Mouse (Mus musculus): ENCODE results near the gene Spns1. TPM values are rescaled to one million over a fixed set of nuclear protein-coding genes. Genes with fewer than 3 reads are reported as not detected.
A peak's percentile ranks its signal among the peaks of the same experiment; 100 is the strongest.

Gene Spns1
- total RNA-seq, 2 experiments from 2014 or later = 24.8 to 25.8 TPM

DNA sequence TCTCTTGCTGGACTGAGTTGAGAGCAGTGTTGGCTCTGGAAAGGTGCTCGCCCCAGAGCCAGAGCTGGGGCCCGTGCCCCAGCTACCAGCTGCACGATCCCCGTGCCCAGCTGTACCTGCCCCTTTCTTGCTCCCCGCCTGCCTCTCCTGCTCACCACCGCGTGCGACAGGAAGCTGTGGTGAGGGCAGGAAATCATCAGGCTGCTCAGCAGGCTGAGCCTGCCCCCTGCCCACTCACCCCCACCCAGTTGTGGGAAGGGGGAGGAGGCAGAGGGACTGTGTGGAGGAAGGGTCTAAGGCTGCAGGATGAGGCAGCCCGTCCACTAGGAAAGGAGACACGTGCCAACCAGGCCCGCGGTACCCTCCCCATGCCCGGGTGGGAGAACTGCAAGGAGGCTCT is 7.9 kb downstream of the Spns1 start, which contains the start of gene Lat:
Gene Lat (minus strand): TSS at position 178 of the 400 bp plus-strand sequence.
- peak in 1 of 2 experiments; percentile 41 for DNase-seq

DNA sequence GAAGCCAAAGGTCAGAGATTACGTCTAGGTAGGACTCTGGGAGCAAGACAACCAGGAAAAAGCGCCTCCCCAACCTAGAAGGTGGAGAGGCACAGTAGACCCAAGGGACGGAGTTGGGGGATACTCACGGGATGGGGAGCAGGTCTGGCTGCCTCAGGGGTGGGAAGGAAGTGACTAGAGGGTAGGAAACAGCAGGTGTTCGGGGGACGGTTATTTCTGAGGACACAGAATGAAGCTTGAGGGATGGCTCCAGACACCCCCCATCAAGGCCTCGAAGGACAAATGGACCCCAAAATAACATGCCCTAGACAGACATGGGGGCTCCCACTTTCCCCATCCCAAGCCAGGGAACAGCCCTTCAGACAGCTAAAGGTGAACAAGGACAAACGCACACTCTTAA is 8.9 kb downstream of the Spns1 start:
- no peak for DNase-seq

DNA sequence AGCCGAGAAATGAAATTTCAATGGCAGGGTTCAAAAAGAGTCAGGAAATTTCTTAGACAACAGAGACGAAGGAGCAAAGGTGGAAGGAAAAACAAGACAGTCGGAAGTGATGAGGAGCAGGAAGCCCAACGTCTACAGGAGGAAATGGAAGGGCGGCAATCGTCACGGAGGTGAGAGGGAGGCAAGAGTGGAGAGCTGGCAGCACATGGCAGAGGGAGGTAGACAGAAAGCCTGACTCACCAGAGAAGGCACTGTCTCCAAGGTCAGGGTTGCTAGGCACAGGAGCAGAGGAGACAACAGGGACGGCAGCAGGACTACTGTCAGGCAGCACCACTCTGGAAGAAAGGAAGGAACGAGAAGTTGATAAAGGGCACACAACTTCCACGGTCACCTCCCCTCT is 9.6 kb downstream of the Spns1 start:
- DNase-seq = no peak

DNA sequence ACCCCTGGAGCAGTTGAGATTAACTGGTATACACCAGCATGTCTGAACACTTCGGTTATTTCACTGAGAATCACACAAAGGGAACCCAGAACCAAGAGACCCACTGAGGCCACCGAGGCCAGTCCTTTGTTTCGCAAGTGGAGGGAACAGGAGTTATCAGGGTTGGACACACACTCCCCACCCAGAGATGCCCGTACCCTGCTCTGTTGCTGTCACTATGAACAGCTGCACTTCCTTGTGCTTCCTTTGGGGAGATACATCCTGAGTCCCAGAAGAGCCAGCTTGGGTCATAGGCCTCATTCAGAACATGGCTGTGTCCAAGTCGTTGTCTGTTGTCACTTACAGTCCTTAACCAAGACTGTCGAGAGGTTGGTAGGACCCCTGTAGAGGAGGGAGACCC is 14.2 kb downstream of the Spns1 start:
- no peak for DNase-seq

DNA sequence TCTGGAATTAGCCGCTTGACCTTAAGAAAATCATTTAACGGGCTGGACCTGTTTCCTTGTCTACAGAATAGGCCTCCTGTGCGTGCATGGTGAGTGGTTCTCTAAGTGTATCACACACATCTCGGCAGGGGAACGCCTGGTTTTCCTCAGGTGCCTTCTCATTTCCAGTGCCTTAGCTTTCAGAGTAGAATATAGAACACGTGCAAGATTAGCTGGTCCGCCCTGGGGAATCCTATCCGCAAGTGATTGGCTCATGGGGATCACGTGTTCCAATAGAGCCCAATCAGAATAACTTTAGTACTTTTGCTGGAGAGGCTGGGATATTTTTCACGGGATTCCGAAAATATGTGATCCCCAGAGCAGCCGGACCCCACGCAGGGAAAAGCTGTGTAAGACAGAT is 18.2 kb downstream of the Spns1 start:
- DNase-seq = no peak

DNA sequence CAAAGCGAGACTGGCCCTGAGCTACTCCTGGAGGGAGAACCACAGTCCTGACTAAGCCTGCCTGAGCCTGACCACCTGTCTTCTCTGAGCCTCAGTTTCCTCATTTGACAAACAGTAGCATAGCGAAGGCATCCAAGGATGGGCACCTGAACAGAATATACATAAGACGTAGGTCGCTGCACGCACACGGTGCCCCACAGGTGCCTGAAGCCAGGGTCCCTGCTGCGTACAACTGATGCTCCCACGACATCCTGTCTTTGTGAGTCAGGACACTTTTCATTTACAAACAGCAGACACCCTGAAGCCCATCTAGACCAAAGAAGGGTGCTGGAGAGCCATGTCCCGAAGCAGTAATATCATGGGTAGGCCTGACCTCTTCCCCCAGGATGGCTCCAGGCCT is 18.8 kb downstream of the Spns1 start:
- no peak for DNase-seq

DNA sequence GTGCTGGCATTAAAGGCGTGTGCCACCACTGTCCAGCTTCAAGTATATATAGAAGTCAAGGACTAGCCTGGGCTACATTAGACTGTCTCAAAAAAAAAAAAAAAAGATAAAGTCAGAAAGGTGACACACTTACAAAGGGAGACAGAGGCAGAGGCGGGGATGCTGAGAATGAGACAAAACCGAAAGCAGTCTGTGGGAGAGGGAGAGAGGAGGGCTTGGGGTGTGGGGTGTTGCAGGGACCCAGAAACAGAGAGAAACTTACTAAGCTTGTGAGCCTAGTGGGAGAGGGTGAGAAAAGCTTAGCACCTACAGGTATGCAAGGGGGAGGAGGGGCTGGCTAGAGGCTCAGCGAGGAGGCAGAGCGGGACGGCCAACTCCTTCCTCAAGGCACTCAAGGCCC is 19.4 kb downstream of the Spns1 start:
- DNase-seq = no peak

DNA sequence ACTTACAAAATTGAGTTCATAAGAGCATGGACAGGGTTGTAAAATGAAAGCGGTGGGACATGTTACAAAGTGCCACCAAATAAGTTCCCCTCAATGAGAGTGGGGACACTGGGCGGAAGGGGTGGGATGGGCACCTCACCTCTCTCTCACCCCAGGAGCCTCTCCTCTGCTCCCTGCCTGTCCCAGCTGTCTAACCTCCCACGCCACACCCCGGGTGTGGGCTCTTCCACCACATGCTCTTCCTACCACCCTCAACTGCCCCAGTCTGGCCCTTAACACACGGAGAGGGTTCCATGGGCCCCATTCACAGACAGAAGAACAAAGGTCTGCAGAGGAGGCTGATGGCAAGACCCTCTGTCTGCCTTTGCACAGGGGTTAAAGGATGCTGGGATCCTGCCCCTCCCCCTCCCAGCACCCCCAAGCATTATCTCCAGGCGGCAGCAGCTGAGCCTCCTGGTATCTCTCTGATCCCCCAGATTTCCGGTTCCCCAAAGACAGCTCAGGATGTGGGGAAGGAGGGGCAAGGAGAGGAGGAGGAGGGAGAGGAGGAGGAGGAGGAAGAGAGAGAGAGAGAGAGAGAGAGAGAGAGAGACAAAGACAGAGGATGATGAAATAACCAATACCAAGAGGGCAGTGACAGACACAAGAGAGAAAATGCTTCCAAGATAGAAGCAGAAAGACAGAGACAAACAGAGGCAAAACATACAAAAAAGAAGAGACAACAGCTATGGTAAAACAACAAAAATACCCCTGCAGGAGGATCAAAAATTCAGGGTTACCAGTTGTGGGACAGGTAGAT is 20.3 kb downstream of the Spns1 start:
- no peak for DNase-seq

DNA sequence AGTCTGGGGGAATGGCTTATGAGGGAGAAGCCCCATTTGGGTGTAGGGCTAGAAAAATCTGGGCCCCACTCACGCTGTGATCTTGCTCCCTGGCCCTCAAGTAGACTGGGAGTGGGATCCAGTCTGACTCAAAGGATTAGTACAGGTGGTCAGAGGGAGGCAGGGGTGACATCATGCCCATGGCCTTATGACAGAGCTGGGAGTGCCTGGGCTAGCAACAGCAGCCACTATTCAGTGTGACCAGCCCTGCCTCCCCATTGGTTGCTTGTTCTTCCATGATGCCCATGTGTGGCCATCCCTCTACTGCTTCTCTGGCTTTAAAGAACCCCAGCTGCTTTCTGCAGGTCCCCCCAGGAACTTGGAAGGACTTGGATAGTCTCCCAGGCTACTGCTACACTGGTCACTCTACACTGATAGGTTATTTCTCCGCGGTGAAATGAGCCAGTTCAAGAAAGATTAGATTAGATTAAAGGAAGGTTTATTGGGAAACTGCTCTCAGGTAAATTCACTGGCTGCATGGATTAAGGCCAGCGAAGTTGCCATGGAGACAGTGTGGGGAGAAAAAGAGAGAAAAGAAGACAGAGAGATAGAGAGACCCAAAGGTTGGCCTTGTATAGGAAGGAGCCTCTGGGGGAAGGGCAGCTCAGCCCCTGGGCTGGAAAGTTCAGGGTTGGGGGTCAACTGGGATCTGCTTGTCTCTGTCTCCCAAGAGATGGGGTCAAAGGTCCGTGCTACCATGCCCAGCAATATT is 21.2 kb downstream of the Spns1 start:
- no peak for DNase-seq

DNA sequence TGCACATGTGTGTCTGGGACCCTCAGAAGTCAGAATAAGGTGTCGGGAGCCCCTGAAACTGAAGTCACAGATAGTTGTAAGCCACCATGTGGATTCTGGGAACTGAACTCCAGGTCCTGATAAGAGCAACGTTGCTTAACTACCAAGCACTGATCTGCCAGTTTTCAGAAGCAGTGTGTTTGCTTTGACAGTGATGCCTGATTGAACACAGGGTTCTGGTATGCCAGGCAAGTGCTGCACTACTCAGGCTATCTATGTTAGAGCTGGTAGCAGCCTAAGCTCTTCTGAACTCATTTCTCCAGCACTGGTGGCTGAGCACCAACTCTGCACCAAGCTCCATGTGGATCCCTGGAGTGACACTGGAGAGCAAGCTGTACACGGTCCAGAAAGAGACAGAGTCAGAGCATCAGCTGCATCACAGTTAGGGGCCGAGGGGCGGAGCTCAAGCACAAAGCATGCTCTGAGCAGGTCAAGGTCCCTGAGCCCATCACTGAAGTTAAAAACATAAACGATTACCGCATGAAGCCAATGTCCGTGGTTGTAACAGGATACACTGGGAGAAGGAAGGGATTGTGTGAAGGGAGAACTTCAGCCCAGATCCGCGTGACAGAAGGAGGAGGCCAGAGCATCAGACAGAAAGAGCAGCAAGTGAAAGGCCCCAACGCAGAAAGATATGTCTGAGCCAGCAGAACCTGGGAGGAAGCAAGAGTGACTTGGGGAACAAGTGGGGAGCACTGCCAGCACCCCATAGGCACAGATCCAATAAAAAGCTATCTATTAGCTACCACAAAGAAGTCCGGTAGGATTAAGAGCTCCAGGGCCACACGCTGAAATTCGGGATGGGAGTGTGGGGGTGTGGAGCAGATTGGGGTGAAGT is 22.3 kb downstream of the Spns1 start:
- no peak for DNase-seq

DNA sequence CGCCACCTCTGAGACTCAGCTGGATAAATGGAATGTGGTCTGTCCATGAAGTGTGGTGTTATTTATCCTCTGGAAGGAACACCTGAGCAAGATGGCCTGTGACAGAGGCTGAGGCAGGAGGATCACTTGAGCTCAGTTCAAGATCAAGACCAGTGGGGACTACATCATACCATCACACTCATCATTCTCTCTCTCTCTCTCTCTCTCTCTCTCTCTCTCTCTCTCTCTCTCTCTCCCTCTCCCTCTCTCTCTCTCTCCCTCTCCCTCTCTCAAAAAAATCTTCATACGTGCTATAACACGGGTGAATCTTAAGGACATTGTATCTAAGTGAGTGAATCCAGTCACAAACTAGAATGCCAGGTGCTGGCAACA is 23.3 kb downstream of the Spns1 start:
- DNase-seq = no peak

DNA sequence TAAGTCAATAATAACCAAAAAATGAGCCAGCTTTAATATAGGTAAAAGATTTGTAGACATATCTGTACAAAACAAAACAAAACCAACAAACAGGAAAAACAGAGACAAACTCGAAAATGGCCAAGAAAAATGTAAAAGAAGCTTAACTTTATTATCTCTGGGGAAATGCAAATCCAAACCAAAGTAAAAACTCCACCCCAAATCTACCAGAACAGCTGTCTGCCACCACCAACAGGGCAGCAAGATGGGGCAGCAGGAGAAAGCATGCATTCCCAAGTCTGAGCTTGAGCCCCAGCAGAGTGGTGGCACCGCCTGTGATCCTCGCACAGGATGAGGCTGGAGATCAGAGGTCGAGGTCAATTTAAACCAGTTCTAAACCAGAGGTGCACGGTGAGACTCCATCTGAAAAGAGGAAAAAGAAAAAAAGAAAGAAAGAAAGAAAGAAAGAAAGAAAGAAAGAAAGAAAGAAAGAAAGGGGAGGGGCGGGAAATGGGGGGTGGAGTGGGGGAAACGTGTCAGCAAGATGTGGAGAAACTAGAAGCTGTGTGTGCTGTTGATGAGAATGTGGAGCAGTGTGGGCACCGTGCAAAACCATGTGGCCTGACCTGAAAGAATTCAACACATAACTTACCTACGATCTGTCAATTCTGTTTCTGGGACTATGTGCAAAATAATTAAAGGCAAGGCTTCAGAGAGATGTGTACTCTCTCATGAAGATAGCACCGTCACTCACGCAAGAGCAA is 23.8 kb downstream of the Spns1 start:
- no peak for DNase-seq

DNA sequence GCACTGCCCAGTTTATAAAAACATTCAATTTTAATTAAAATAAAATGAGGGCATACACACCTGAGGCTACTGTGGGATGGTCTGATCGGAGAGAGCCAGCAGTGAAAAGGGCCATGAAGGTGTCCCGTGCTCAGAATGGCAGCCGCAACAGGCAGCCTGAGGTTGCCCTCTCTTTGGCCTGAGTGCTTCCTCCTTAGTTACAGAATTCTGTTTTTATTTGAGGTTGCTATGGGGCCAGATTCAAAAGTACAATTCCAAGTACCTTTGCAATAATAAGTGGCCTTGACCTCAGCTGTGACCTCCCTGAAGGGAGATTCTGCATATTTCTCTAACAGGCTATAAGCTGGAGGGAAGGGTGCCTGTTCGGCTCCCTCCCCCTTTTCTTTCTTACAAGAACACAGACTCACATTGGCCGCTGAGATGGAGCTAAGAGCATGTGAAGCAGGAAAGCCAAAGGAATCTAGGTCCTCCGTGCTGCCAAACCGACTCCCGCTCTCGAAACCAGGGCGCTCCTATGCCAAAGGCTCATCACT is 25.8 kb downstream of the Spns1 start:
- no peak for DNase-seq

DNA sequence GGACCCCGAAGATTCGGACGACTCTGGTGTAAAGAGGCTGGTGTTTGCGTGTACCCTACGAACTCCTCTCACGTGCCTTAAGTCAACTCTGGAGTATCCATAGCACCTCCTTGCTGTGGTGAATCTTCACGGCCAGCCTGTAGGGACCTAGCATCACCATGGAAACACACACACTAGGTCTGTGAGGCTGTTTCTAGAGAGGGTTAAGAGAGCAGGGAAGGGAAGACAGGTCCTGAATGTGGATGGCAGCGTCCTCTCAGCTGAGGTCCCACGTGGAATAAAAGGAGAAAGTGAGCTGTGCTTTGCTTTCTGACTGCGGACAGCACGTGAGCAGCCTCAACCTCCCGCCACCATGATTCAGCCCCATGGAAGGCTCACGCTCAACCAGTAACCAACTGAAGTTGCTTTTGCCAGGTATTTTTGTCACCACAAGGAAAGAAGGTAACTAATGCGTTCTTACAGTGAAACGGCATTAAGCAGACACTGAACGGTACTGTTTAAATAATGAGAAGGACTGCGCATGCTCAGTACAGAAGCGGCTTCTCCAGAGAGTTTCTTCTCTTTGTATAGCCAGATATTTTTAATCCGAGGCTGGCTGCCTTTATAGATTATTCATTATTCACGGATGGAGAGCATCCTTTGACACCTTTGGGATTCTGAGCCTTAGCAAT is 26.4 kb downstream of the Spns1 start:
- no peak for DNase-seq

DNA sequence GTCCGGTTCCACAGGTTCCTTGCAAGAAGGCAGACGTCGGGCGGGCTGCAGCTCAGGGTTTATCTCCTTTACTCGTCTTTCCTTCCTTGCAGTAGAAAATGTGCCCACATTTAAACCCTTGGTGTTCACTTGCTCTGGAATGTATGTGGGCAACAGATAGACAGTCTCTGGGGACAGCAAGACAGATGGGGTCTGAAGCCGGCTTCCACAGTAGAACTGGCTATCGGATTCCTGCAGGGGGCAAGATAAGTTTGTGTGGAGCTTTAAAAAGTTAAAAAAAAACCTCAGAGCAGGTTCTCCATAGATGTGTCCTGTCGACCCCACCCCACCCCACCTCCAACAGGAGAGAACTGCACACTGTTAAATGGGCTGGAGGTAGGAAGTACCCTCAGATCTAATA is 29.0 kb downstream of the Spns1 start:
- DNase-seq = no peak

DNA sequence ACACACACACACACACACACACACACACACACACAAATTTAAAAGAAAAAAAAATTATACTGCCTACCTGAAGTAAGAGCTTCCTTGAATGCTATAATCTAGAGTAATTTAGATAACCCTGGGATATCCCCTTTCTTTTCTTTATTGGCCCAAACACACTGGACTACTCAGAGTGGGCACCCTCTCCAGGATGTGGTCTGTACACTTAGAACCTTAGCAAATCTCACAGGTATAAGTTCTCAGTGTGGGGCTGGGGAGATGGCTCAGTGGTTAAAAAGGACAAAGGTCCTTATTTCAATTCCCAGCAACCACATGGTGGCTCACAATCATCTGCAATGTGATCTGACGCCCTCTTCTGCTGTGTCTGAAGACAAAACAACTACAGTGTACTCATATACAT is 30.2 kb downstream of the Spns1 start:
- DNase-seq = no peak

DNA sequence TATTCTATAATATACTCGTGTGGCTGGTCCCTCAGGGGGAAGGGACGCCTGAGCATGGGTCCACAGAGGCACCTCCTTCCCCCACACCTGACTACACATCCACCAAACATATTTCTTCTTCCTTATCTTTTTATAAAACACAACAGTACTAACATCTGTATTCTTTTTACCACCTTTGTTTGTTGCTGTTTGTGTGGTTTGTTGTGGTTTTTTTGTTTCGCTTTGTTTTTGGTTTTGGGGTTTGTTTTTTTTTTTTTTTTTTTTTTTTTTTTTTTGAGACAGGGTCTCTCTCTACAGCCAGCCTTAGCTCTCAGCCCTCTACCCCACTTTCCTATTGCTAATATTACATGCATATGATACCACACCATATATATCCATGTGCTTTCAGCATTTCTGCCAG is 31.3 kb downstream of the Spns1 start:
- DNase-seq = no peak

DNA sequence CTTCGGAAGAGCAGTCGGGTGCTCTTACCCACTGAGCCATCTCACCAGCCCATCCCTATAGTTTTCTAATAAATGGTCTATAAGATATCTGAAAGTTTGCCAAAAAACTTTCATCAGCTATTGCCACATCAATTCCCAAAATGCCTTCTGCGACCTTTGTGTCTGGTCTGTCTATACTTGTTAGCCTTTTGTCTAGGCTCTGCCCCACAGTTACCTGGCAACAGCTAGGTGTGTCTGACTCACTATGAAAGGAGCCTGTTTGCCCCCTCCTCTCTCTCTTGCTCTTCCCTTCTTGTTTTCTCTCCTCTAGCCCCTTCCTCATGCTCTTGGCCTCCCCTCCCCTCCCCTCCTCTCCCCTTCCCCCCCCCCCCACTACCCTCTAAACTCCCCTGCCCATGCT is 31.7 kb downstream of the Spns1 start:
- no peak for DNase-seq

DNA sequence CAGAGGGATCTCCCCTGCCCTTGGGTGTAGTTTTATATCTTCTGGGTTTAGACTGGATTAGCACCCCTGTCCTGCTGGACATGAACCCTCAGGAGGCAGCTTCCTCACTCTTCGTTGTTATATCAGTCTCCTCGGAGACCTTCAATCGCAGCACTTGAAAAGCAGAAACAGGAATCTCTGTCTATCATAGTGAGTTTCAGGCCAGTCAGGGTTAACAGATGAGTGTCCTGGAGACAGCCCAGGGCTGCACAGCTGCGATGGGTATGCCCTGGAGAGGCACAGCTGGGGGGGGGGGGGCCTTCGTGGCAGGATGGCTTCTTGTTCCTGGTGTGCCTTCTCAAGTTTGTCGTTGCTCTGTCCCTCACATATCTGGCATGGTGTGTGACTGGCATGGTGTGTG is 36.4 kb downstream of the Spns1 start:
- DNase-seq = no peak

DNA sequence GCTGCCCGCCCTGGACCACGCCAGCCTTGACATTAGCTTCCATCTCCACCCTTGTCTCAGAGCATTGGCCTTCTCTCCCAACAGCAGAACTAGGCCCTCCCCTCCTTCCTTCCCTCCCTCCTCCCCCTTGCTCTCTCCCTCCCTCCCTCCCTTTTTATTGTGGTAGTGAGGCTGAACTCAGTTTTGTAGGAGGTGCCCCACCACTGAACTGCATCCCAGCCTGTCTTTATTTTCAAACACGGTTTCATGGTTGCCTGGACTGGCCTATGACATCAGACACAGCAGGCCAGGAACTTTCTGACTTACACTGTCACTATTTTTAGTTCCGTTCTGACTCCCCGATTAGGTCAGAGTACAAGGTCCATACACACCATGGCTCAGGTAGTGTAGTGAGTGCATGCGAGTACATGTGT is 37.0 kb downstream of the Spns1 start:
- DNase-seq = peak; percentile 17 to 25

DNA sequence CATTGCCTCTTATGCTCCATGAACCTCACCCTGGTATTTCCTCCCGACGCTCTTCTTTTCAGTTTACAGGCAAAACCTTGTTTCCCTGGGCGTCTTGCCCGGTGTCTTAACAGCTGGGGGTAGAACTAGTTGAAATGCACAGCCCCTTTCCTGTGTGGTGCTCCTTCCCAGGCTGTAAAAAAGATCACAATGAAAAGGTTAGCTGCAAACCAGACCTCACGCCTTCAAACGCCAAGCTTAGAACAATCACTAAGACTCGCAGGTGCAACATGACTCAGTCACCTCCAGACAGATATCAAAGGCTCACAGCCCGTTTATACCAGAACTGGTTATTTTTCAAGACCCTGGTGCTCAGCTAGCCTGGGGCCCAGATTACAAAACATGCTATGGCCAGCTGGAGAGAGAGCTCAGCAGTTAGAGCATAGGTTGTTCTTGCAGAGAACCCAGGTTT is 37.7 kb downstream of the Spns1 start:
- DNase-seq = no peak
